In genomic region chr16:56064334-56064990, GRCm38 (mm10) we compare ENCODE assay signal across 8 mouse cellular contexts. TPM values are rescaled to one million over a fixed set of nuclear protein-coding genes. Genes with fewer than 3 reads are reported as not detected.
DNase-seq lines count a peak whose midpoint lies in the region; ATAC-seq and TF ChIP-seq lines count a peak whose summit lies in the region.

No protein-coding gene starts in this region.

- no peaks in the 10 kb centered on the region for H3K4me1 ChIP-seq in forebrain, embryonic 15.5 days
- H3K4me1 ChIP-seq in lung, adult 2 months (ENCODE audit: control insufficient read depth, insufficient read depth, low read length) = no peaks in the 10 kb centered on the region

- no peaks in the 10 kb centered on the region for H3K27me3 ChIP-seq in forebrain, embryonic 15.5 days

- peak overlapping the region; percentile 64; the same call in 1 of the 2 replicates for H3K27ac ChIP-seq in forebrain, embryonic 15.5 days (replicated peaks)

- peak; percentile 93 for ATAC-seq in forebrain, embryonic 15.5 days (replicated peaks)
- peak; percentile 82 for ATAC-seq in neutrophil, adult 5-6 weeks (ENCODE audit: extremely low read depth, insufficient number of reproducible peaks, low FRiP score, poor library complexity, severe bottlenecking)

- 1% methylated on average over 20 of the region's 20 CpGs for WGBS in forebrain, embryonic 15.5 days
- under 1% methylated on average over 20 of the region's 20 CpGs for WGBS in lung, adult 2 months

- H3K9ac ChIP-seq in forebrain, embryonic 15.5 days (replicated peaks) = peak overlapping the region; percentile 33

- intact Hi-C loops in heart, postnatal 36 days (cut with DNase I) = loop anchor here (1.0 to 5.0 kb wide), 2 partner anchors 68 to 113 kb away; no protein-coding TSS in a partner anchor

- peak; percentile 78 for DNase-seq in MEL-GATA-1-ER (ENCODE audit: extremely low read depth, low read depth)
- DNase-seq in cerebellum, adult 11 months = peak; percentile 42
- peak; percentile 44 to 48 for DNase-seq in heart, postnatal 36 days
- peak; percentile 35 to 78 for DNase-seq in layer of hippocampus, adult 18-20 months (ENCODE audit: low spot score in 2 of 2)
- DNase-seq in lung, adult 2 months = peak; percentile 30
- peak; percentile 68 for DNase-seq in thymus, postnatal 14 days

- no peak for TF ChIP-seq POLR2A in lung, adult 2 months (IDR thresholded peaks at IDR 0.05; ENCODE audit: borderline replicate concordance, extremely low read depth, low read depth, low read length)

- peak overlapping the region; percentile 37 for H3K4me3 ChIP-seq in forebrain, embryonic 15.5 days
- H3K4me3 ChIP-seq in lung, adult 2 months (replicated peaks; ENCODE audit: extremely low read depth, low read depth, low read length) = peak overlapping the region; percentile 80

- peak; percentile 19; the same call in 1 of the 2 replicates for TF ChIP-seq CTCF in lung, adult 2 months (IDR thresholded peaks at IDR 0.05; ENCODE audit: insufficient read depth, low read length)

- H3K4me2 ChIP-seq in forebrain, embryonic 15.5 days (replicated peaks) = peak overlapping the region; percentile 57

- no peaks in the 10 kb centered on the region for H3K36me3 ChIP-seq in forebrain, embryonic 15.5 days

- H3K9me3 ChIP-seq in forebrain, embryonic 15.5 days = no peaks in the 10 kb centered on the region

RNA-seq across cellular contexts. Expression of gene Senp7, which starts 16.3 kb away (rescaled TPM):
- polyA plus RNA-seq in forebrain, embryonic 15.5 days (2015; fragmentation: Nextera tagmentation; extraction: Ambion mirVana) = 57.7 and 58.4 TPM in 2 replicates
- 10 to 100 TPM; 14.4 to 16.0 TPM for total RNA-seq in heart, postnatal 36 days (2021)
- total RNA-seq in layer of hippocampus, adult 18-20 months (2021) = 10 to 100 TPM; 45.7 to 47.2 TPM
- polyA plus RNA-seq in lung, adult 2 months (2012; rRNA removed) = 2.2 and 4.5 TPM in 2 replicates
- 107 and 127 TPM in 2 replicates for total RNA-seq in neutrophil, adult 5-6 weeks (2017)

RNA-seq across cellular contexts. Expression of gene Trmt10c, which starts 26.8 kb away (rescaled TPM):
- polyA plus RNA-seq in forebrain, embryonic 15.5 days (2015; fragmentation: Nextera tagmentation; extraction: Ambion mirVana) = 25.1 and 25.7 TPM in 2 replicates
- total RNA-seq in heart, postnatal 36 days (2021) = 10 to 100 TPM; 10.4 to 13.1 TPM
- 1 to 10 TPM; 9.1 to 9.5 TPM for total RNA-seq in layer of hippocampus, adult 18-20 months (2021)
- 2.1 TPM in 2 replicates for polyA plus RNA-seq in lung, adult 2 months (2012; rRNA removed)
- total RNA-seq in neutrophil, adult 5-6 weeks (2017) = 25.3 and 25.5 TPM in 2 replicates

RNA-seq across cellular contexts. Expression of gene Pcnp, which starts 34.9 kb away (rescaled TPM):
- 234 and 248 TPM in 2 replicates for polyA plus RNA-seq in forebrain, embryonic 15.5 days (2015; fragmentation: Nextera tagmentation; extraction: Ambion mirVana)
- 10 to 100 TPM; 50.8 to 52.1 TPM for total RNA-seq in heart, postnatal 36 days (2021)
- 100 to 1,000 TPM; 158 to 171 TPM for total RNA-seq in layer of hippocampus, adult 18-20 months (2021)
- 12.2 and 25.4 TPM in 2 replicates for polyA plus RNA-seq in lung, adult 2 months (2012; rRNA removed)
- total RNA-seq in neutrophil, adult 5-6 weeks (2017) = 87.3 and 91.0 TPM in 2 replicates

Comparison
In these comparisons a context has a peak if more than half of its experiments do, and no peak if none do; other contexts are left out.
1. Peak in every context shown above with its lines: DNase-seq, ATAC-seq, H3K4me3 ChIP-seq and H3K27ac ChIP-seq.